Mouse (Mus musculus): ENCODE results near the gene Rai1. TPM values are rescaled to one million over a fixed set of nuclear protein-coding genes. Genes with fewer than 3 reads are reported as not detected.

The Rai1 gene
- polyA plus RNA-seq, 1 experiment: 5.2 TPM

- H3K36me3 ChIP-seq (ENCODE audit: control insufficient read depth, insufficient read depth, low read length): no peaks in the 10 kb centered on the region
- H3K4me1 ChIP-seq (ENCODE audit: control insufficient read depth, insufficient read depth, low read length): peaks cover 3% of the 10 kb centered on the region
Measured at GRCm38 (mm10) chr11:60162547-60162946, 57.7 kb downstream of the Rai1 start.

GRCm38 (mm10) chr11:60163362-60163761, 58.5 kb downstream of the Rai1 start:
- no peak for TF ChIP-seq CTCF (IDR thresholded peaks at IDR 0.05; ENCODE audit: control insufficient read depth, insufficient read depth, insufficient replicate concordance, low read depth, low read length)
- no peak for TF ChIP-seq POLR2A (IDR thresholded peaks at IDR 0.05; ENCODE audit: control insufficient read depth, low read depth, low read length)
- no peaks in the 10 kb centered on the region for H3K36me3 ChIP-seq (ENCODE audit: control insufficient read depth, insufficient read depth, low read length)
- H3K27me3 ChIP-seq (ENCODE audit: control insufficient read depth, insufficient read depth, low read length): no peaks in the 10 kb centered on the region
- no peak overlapping the region for H3K4me3 ChIP-seq (ENCODE audit: control insufficient read depth, low read depth, low read length)
- H3K4me1 ChIP-seq (ENCODE audit: control insufficient read depth, insufficient read depth, low read length): peaks cover 3% of the 10 kb centered on the region
- H3K27ac ChIP-seq (ENCODE audit: control insufficient read depth, insufficient read depth, low read depth, low read length): no peak overlapping the region

More at GRCm38 (mm10) chr11:60162547-60162946, 57.7 kb downstream of the Rai1 start:
- Histone ChIP-seq H3K4me3 (ENCODE audit: control insufficient read depth, low read depth, low read length) (no peak overlapping the region), H3K27me3 (ENCODE audit: control insufficient read depth, insufficient read depth, low read length) (no peaks in the 10 kb centered on the region), H3K27ac (ENCODE audit: control insufficient read depth, insufficient read depth, low read depth, low read length) (no peak overlapping the region)
- TF ChIP-seq CTCF (IDR thresholded peaks at IDR 0.05; ENCODE audit: control insufficient read depth, insufficient read depth, insufficient replicate concordance, low read depth, low read length): no peak
- TF ChIP-seq POLR2A (IDR thresholded peaks at IDR 0.05; ENCODE audit: control insufficient read depth, low read depth, low read length): no peak

- H3K27me3 ChIP-seq (ENCODE audit: control insufficient read depth, insufficient read depth, low read length): no peaks in the 10 kb centered on the region
- H3K4me3 ChIP-seq (ENCODE audit: control insufficient read depth, low read depth, low read length): no peak overlapping the region
- TF ChIP-seq POLR2A (IDR thresholded peaks at IDR 0.05; ENCODE audit: control insufficient read depth, low read depth, low read length) (no peak), CTCF (IDR thresholded peaks at IDR 0.05; ENCODE audit: control insufficient read depth, insufficient read depth, insufficient replicate concordance, low read depth, low read length) (no peak)
- H3K4me1 ChIP-seq (ENCODE audit: control insufficient read depth, insufficient read depth, low read length): peaks cover 3% of the 10 kb centered on the region
- no peaks in the 10 kb centered on the region for H3K36me3 ChIP-seq (ENCODE audit: control insufficient read depth, insufficient read depth, low read length)
- no peak overlapping the region for H3K27ac ChIP-seq (ENCODE audit: control insufficient read depth, insufficient read depth, low read depth, low read length)
Measured at GRCm38 (mm10) chr11:60164450-60164849, 59.6 kb downstream of the Rai1 start.

- peaks cover 3% of the 10 kb centered on the region for H3K4me1 ChIP-seq (ENCODE audit: control insufficient read depth, insufficient read depth, low read length)
- H3K4me3 ChIP-seq (ENCODE audit: control insufficient read depth, low read depth, low read length): no peak overlapping the region
- no peak for TF ChIP-seq POLR2A (IDR thresholded peaks at IDR 0.05; ENCODE audit: control insufficient read depth, low read depth, low read length)
- TF ChIP-seq CTCF (IDR thresholded peaks at IDR 0.05; ENCODE audit: control insufficient read depth, insufficient read depth, insufficient replicate concordance, low read depth, low read length): no peak
- no peaks in the 10 kb centered on the region for H3K36me3 ChIP-seq (ENCODE audit: control insufficient read depth, insufficient read depth, low read length)
- no peak overlapping the region for H3K27ac ChIP-seq (ENCODE audit: control insufficient read depth, insufficient read depth, low read depth, low read length)
- H3K27me3 ChIP-seq (ENCODE audit: control insufficient read depth, insufficient read depth, low read length): no peaks in the 10 kb centered on the region
Measured at GRCm38 (mm10) chr11:60165076-60165475, 60.3 kb downstream of the Rai1 start.

GRCm38 (mm10) chr11:60168780-60169179, 64.0 kb downstream of the Rai1 start:
- no peaks in the 10 kb centered on the region for H3K4me1 ChIP-seq (ENCODE audit: control insufficient read depth, insufficient read depth, low read length)
- no peak overlapping the region for H3K27ac ChIP-seq (ENCODE audit: control insufficient read depth, insufficient read depth, low read depth, low read length)
- TF ChIP-seq POLR2A (IDR thresholded peaks at IDR 0.05; ENCODE audit: control insufficient read depth, low read depth, low read length) (no peak), CTCF (IDR thresholded peaks at IDR 0.05; ENCODE audit: control insufficient read depth, insufficient read depth, insufficient replicate concordance, low read depth, low read length) (no peak)
- H3K27me3 ChIP-seq (ENCODE audit: control insufficient read depth, insufficient read depth, low read length): no peaks in the 10 kb centered on the region
- H3K4me3 ChIP-seq (ENCODE audit: control insufficient read depth, low read depth, low read length): no peak overlapping the region
- H3K36me3 ChIP-seq (ENCODE audit: control insufficient read depth, insufficient read depth, low read length): no peaks in the 10 kb centered on the region

- H3K4me1 ChIP-seq (ENCODE audit: control insufficient read depth, insufficient read depth, low read length): peaks cover 18% of the 10 kb centered on the region
- H3K27me3 ChIP-seq (ENCODE audit: control insufficient read depth, insufficient read depth, low read length): no peaks in the 10 kb centered on the region; the same call in 1 of the 2 replicates
- TF ChIP-seq CTCF (IDR thresholded peaks at IDR 0.05; ENCODE audit: control insufficient read depth, insufficient read depth, insufficient replicate concordance, low read depth, low read length): no peak
- H3K36me3 ChIP-seq (ENCODE audit: control insufficient read depth, insufficient read depth, low read length): no peaks in the 10 kb centered on the region
- H3K27ac ChIP-seq (ENCODE audit: control insufficient read depth, insufficient read depth, low read depth, low read length): no peak overlapping the region
- no peak overlapping the region for H3K4me3 ChIP-seq (ENCODE audit: control insufficient read depth, low read depth, low read length)
Measured at GRCm38 (mm10) chr11:60172074-60172473, 67.3 kb downstream of the Rai1 start.

- Histone ChIP-seq H3K27ac (ENCODE audit: control insufficient read depth, insufficient read depth, low read depth, low read length) (no peak overlapping the region), H3K4me3 (ENCODE audit: control insufficient read depth, low read depth, low read length) (no peak overlapping the region), H3K36me3 (ENCODE audit: control insufficient read depth, insufficient read depth, low read length) (no peaks in the 10 kb centered on the region), H3K27me3 (ENCODE audit: control insufficient read depth, insufficient read depth, low read length) (no peaks in the 10 kb centered on the region; the same call in 1 of the 2 replicates), H3K4me1 (ENCODE audit: control insufficient read depth, insufficient read depth, low read length) (peaks cover 26% of the 10 kb centered on the region)
- TF ChIP-seq CTCF (IDR thresholded peaks at IDR 0.05; ENCODE audit: control insufficient read depth, insufficient read depth, insufficient replicate concordance, low read depth, low read length) (no peak), POLR2A (IDR thresholded peaks at IDR 0.05; ENCODE audit: control insufficient read depth, low read depth, low read length) (no peak)
Measured at GRCm38 (mm10) chr11:60173606-60174184, 68.9 kb downstream of the Rai1 start.
